Mouse (Mus musculus): ENCODE measurements at regions not wholly inside any gene's neighbourhood (a gene's known extent, or its start where the extent isn't known, plus 50 kb on each side); places are given as distances from the start of the nearest gene placed in this dataset.

DNA sequence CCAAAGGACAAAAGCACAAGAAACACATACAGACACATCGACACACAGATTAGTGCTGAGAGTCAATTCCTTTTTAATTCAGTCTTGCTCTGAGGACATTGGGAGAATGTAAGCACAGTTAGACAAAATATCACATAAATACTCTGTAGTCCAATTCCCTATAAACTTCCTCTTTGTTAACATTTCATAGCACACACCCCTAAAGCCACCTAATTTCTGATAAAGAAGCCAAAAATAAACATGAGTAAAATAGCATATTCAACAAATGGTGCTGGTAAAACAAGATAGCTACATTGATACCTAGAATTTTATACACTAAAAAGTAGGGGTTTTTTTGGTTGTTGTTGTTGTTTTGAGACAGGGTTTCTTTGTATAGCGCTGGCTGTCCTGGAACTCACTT is 356.6 kb downstream of the Smarca1 start:
- Histone ChIP-seq H3K4me3 (no peak overlapping the region), H3K27ac (no peak overlapping the region)
- no peak for TF ChIP-seq CTCF (IDR thresholded peaks at IDR 0.05)
- intact Hi-C loops (cut with DNase I): no loop called here
- DNase-seq (ENCODE audit: extremely low spot score in 1 of 2, low spot score in 2 of 2): no peak

DNA sequence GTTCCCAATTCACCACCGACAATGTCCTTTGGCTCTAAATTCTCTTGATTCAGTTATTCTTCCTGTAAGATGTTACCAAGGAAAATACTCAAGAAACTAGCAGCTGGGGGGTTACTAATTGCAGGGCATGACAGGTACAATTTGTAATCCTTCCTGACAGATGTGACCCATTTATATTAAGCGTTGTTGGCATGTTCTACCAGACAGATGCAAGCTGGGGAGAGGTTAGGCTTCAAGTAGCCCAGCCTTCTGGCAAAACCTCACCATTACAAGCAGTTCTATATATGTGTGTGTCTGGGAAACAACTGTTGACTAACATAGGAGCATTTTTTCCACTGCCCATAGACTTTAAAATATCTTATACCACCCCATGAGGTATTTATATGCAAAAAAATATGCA is 397.7 kb downstream of the Smarca1 start:
- intact Hi-C loops (cut with DNase I): no loop called here

DNA sequence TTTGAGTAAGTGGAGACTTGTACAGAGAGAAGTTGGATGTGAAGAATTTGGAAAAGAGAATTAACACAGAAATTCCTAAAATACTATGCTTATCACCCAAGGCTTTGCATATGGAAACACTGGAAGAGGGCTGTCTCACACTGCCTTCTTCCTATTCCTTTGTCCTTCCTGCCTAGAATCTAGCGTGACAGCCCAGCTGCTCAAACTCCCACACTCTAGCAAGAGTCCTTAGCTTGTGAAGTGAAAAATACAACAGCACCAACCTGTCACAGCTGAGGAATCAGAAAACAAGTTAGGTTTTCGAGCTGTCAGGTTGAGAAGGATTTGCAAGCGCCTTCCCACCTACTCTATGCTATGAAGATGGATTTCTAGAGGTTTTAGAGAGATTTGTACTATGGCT is 410.0 kb downstream of the Smarca1 start:
- TF ChIP-seq CTCF (IDR thresholded peaks at IDR 0.05): no peak
- no peak overlapping the region for H3K27ac ChIP-seq
- intact Hi-C loops (cut with DNase I): no loop called here
- peak; percentile 9 to 11 for DNase-seq (ENCODE audit: extremely low spot score in 1 of 2, low spot score in 2 of 2)
- no peak overlapping the region for H3K4me3 ChIP-seq

More for the DNA sequence above, 397.7 kb downstream of the Smarca1 start:
- TF ChIP-seq CTCF (IDR thresholded peaks at IDR 0.05): no peak
- Histone ChIP-seq H3K4me3 (no peak overlapping the region), H3K27ac (no peak overlapping the region)
- DNase-seq (ENCODE audit: extremely low spot score in 1 of 2, low spot score in 2 of 2): no peak

DNA sequence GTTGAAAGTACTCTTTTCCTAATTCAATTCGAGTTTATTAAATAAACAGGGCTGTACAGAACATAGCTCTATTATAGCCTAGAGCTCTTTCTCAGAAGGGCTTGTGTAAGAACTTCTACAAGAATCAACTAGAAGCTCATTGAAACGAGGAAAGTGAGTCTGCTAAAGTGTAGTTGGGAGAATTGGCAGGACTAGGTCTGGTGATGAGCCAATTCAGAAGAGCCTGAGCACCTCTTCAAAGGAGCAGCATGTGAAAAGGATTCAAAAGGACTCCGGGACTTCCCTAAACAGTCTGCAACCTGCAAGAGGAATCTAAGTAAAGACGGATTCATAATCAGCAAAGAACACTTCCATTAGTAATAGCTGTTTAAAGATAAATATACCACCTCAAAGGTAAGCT is 414.5 kb downstream of the Smarca1 start:
- intact Hi-C loops (cut with DNase I): no loop called here
- H3K4me3 ChIP-seq: no peak overlapping the region
- no peak for TF ChIP-seq CTCF (IDR thresholded peaks at IDR 0.05)
- no peak overlapping the region for H3K27ac ChIP-seq
- no peak for DNase-seq (ENCODE audit: extremely low spot score in 1 of 2, low spot score in 2 of 2)

DNA sequence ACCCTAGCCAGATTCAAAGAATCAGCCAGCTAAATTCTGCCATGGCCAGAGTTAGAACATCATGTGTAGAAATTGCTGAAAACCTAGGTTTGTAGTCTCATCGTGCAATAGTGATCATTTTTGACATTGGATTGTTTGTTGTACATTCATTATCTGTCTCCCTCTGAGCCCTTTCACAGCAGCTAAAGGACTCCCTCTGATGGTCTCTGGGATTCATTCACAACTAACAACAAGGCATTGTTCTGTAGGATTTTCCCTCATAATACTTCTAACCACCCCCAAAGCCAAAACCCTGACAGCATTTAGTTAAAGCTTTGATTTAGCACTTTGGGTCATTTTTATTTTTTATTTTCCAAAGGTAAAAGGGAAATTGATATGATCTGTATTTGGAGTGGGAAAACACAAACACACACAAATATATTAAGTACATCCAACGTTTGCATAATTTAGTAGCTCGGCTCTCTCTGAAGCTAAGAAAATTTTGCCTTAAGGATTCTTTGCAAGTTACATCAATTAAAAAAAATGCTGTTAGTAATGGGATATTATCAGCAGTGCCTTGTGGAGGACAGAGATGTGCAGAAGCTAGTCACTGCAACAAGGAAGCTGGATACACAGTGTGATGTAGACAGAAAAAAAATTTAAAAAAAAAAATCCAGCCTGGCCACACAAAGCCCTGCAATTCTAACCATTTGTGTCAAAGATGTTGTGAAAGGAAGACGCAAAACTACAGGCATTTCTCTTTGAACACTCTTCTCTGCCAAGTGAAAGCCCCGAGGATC is 425.9 kb downstream of the Smarca1 start:
- no peak for DNase-seq (ENCODE audit: extremely low spot score in 1 of 2, low spot score in 2 of 2)
- Histone ChIP-seq H3K4me3 (no peak overlapping the region), H3K27ac (no peak overlapping the region)
- intact Hi-C loops (cut with DNase I): no loop called here
- TF ChIP-seq CTCF (IDR thresholded peaks at IDR 0.05): peak; percentile 5

DNA sequence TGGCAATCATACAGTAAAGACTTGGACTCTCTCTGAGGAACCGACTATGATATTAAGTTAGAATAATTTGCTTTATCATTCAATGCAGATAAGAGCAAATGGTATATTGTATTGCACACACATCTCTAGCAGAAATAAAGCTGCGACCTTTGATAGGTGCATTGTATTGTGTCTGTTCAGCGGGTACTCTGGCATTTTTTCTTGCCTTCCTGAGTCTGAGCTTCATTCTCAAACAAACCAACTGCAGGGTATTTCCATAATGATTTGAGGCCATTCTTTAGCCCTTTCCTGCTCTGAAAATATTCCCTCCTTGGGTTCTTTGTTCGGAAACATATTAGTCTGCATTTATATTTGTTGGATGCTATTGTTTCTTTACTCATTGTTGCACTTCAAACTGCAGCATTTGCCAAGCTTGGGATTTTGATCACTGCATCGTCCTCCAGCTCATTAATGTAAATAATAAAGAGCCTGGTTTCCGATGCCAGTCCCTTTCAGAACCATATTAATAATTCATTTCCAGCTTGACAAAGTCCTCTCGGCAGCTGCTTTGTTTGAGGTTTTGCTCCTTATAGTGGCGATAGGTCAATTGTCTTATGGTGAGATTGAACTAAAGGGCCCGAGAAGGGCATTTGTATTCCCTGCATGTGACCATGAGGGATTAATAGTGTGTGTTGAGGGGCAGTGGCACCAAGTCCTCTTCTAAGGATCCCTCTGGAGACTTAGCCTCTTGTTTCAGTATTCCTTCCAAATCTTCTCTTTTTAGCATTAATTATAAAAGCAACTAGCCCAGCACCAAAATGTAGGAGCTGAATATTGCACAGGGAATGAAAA is 430.9 kb downstream of the Smarca1 start:
- intact Hi-C loops (cut with DNase I): no loop called here
- Histone ChIP-seq H3K27ac (no peak overlapping the region), H3K4me3 (no peak overlapping the region)
- DNase-seq (ENCODE audit: extremely low spot score in 1 of 2, low spot score in 2 of 2): no peak
- TF ChIP-seq CTCF (IDR thresholded peaks at IDR 0.05): no peak
